Mouse (Mus musculus) right cerebral cortex, adult 2 months (tissue): ENCODE data around the gene Olfr381.
"Not testable (repeated sequence)": the region's sequence is repeated elsewhere in the genome, so short reads cannot be mapped to it uniquely, and the experiment has no call there.

Source experiments
- DNase-seq, 2 experiments: peaks; one replicate each; pipeline ENCODE4 v3.0.0; 2021 to 2022; ENCODE audit warnings: low spot score in 2 of 2

Olfr381 gene

GRCm38 (mm10) chr11:73491503-73491902, at the start of gene Olfr381:
Olfr381 (minus strand) TSS chr11:73491603.
- DNase-seq, result no peak

- DNase-seq, result not testable (repeated sequence)
These were observed 37.6 kb upstream of the Olfr381 start for GRCm38 (mm10) chr11:73528971-73529370.

GRCm38 (mm10) chr11:73517097-73517496, 25.7 kb upstream of the Olfr381 start, which contains the start of gene Olfr382:
Olfr382 (minus strand) TSS chr11:73517197.
- DNase-seq, result no peak

GRCm38 (mm10) chr11:73457408-73457807, 34.0 kb downstream of the Olfr381 start, which contains the start of gene Olfr380:
Olfr380 (minus strand) TSS chr11:73457508.
- DNase-seq, result no peak
